Mouse (Mus musculus) embryo, embryonic 11 days (tissue): ENCODE data around the gene Usp39.

Experiments used
- DNase-seq: peaks from one replicate; pipeline ENCODE4 v3.0.0-alpha.2; 2015

Gene Usp39

DNA sequence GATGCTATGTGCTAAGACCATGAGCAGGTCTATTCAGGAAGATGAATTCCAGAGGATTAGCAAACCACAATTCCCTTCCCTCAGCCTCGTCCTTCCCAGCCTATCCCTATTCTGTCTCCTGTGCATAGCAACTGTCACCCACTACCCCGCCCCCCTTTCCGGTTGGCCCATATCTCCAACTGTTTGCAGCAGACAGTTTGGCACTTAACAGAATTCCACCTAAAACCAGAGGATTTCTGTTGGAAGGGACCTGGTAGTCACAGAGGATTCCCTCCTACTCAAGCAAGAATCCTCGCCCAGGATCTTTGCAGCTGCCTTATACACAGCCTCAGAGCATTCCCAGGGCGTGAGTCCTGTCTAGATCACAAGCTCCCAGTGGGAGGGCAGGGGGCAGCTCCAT lies 26.2 kb upstream of the Usp39 start:
- no peak for DNase-seq

DNA sequence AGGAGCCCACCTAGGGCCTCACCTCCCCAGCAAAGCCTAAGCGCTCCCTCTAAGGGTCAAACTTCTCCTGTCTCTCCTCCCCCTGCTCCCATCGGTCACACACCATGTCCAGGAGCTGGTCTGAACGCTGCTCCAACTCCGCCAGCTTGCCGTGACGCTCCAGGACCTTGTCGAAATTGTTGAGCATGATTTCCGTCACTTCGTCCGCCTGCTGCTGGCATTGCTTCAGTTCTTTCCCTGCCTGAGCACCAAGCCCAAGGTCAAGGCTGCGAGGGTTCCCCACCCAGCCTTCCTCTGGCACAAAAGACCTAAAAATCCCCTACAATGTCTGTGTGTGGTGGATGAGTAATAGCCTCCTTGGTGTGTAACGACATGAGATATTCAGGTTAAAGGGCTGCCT lies 25.1 kb upstream of the Usp39 start:
- DNase-seq: no peak

DNA sequence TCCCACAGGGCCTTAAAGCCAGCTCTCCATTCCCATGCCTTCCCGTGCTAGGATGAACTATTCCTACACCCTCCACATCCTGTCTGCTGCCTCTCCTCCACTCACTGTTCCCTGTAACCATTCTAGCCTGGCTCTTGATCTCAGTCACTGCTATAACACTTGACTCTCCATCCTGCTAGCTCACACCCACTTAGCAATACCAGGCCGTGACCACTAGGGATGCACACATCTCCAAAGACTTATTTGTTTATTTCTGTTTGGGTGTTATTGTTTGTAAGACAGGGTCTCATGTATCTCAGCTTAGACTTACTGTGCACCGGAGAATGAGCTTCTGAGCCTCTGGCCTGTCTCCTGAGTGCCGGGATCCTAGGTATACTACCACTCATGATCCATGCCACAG lies 24.6 kb upstream of the Usp39 start:
- DNase-seq: no peak

DNA sequence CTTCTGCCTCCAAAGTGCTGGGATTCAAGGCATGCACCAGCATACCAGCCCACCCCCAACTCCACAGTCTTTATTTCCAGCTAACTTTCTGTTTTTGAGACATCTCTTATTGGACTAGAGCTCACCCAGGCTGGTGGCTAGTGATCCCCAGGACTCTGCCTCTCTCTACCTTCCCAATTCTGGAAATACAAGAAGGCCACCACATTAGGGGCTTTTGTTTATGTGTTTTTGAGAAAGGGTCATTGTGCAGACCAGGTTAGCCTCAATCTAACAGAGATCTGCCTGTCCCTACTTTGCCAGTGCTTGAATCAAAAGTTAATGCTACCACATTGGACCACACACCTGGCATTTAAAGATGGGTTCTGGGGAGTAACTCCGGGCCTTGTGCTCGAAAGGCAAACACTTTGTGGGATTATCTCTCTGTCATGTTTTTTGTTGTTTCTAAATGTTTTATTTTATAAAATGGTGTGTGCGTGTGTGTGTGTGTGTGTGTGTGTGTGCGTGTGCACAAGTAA lies 22.5 kb upstream of the Usp39 start:
- DNase-seq: no peak

DNA sequence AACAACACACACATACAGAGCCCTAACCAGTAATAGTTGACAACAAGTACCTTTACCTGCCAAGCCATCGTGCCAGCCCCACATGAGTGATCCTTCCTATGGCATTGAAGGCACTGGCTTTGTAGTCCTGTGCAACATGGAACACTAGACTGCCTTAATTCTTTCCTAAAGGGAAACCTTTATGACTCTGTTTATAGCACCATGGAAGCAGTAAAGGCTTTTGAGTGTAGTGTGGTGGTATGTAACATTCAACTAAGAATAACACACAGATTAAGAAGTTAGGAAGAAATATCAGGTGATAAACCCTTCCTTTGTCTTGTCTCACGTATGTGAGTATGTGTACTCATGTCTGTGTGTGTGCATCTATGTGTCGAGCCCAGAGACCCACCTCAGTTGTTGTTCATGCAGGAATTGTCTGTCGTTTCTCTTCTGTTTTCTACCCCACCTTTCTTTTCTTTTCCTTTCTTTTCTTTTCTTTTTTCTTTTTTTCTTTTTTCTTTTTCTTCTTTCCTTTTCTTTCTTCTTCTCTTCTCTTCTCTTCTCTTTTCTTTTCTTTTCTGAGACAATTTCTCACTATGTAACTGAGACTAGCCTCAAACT lies 22.0 kb upstream of the Usp39 start, which contains the start of gene Rnf181:
Gene Rnf181 (minus strand): TSS at position 113 of the 600 bp plus-strand sequence.
- DNase-seq: no peak

DNA sequence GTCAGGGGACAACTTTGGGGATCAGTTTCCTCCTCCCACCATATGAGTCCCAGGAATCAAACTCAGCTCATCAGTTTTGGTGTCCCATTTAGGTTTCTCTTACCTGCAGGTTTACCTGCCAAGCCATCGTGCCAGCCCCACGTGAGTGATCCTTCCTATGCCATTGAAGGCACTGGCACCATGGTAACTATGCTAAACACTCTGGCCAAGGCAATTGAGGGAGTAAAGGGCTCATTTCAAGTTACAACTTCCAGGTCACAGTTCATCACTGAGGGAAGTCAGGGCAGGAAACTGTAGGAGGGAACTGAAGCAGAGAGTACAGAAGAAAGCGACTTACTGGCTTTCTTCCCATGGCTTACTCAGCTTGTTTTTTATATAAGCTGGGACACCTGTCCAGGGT lies 21.3 kb upstream of the Usp39 start:
- no peak for DNase-seq

DNA sequence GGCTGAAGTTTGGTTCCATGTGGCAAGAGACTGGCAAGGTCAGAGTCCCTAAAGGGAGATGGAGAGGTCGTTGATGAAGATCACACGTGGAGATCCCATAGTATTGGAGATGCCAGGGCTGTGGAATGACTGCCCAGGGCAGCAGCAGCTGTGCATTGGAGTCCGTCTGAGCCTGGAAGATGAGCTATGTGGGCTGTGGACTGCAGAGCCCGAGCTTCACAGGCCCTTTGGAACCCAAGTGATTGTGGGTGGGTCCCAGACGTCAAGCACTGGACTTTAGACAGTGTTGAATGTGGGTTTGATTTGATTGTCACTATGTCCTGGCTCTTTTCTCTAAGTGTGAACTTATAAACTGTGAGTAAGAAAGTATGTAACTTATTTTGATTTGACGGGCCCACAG lies 20.0 kb upstream of the Usp39 start:
- no peak for DNase-seq

DNA sequence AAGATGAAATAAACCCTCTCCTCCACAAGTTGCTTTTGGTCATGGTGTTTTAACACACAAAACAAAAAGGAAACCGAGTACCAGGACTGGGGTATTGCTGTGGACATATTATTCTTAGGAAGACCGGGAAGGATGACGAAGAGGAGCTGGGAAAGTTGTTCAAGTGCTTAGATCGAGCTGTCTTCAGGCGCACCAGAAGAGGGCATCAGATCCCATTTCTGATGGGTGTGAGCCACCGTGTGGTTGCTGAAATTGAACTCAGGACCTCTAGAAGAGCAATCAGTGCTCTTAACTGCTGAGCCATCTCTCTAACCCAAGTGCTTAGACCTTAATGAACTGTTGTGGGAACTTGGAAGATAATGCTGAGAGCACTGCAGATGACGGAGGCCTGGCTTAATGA lies 19.0 kb upstream of the Usp39 start:
- no peak for DNase-seq

DNA sequence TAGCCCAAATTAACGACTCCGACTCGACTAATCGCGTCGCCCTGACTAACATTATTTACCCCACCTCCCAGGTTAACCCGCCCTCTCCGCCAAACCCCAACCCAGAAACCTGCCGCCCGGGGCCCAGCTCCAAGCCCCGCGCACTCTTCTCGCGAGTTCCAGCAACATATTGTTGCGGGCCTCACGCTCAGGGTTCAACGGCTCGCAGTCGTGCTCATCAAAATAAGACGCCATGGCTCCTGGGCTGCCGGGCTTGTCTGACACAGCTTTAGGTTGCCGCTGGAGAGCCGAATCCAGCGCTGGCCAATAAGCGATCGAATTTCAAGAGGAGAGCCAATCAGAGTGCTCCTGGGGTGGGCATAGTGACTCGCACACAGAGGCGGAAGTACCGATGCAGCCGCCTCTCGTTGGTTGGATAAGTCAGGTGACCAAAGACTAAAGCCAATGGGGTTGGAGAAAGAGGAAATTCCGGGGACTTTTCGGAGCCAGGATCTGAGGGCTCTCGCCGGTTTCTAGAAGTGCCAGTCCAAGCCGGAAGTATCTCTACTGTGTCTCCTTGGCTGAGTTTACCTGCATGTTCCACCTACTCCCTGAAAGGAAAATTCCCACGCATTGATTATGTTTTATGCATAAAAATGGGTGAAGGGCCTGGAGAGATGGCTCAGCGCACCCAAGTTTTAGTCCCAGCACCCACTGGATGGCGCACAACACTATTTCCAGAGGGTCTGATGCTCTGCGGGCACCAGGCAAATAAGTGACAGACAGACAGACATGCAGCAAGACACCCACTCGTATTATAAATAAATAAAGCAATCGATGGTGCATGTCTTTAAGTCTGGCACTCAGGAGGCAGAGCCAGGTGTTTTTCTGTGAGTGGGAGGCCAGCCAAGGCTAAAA lies 17.4 kb upstream of the Usp39 start:
- DNase-seq: peak; percentile 97

DNA sequence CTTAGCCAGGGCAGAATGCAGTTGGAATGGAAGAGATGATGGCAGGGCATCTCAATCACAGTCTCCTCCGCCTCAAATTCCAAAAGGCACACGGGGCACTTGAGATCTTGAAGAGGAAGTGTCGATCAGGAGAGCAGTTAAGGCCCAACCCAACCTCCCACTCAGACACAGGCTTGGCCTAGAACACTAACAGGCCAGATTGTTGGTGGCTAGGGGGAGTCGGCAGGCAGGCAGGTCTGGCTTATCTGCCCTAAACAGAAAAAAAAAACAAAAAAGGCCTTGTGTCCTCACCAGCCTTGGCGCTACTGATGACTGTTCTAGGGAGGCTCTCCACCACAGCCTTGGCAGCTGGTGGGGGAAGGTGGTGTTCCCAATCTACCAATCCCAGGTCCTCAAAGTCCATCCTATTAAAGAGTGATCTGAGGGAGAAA lies 16.2 kb upstream of the Usp39 start:
- DNase-seq: no peak

DNA sequence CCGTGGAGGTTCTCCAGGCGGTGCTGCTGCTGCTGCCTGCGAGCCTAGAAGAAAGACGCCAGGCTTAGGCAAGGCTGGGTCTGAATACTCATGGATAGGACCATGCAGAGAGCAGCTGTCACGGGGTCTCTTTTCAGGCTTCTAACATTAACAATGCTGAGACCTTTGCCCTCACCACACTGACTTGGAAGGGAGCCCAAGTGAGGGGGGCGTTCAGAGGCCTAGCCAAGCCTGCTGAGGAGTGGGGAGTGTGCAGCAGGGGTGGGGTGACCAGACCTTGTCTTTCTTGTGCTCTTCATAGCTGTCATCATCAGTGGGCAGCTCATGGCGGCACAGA lies 15.6 kb upstream of the Usp39 start:
- no peak for DNase-seq

DNA sequence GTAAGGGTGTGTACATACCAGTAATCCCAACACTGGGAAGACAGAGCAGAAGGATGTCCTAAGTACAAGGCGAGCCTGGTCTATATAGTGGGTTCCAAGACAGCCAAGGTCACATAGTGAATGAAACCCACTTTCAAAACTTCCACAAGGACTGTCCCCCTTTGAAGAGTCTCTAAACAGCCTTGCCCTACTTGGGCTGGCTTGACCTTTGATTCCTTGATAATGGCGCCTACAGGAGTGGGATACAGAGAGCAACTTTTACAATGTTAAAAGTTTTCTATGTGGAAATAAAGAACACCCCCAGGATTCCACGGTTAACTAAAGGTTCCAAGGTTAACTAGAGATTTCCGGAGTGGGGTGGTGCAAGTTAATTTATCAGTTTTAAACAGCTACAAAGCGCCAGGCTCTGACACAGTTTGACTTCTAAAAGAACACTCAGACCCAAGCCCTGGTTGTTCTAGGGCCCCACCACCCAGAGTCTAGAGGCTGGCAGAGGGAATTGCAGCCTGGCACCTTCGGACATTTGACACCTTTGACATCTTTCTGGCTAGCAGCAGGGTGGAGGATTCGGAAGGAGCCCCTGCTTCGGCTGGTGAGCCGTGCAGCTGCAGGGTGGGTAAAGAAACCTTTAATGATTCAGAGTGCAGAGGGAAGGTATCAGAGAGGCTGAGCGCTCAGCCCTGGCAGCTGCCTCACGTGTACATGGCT lies 15.1 kb upstream of the Usp39 start:
- DNase-seq: no peak

DNA sequence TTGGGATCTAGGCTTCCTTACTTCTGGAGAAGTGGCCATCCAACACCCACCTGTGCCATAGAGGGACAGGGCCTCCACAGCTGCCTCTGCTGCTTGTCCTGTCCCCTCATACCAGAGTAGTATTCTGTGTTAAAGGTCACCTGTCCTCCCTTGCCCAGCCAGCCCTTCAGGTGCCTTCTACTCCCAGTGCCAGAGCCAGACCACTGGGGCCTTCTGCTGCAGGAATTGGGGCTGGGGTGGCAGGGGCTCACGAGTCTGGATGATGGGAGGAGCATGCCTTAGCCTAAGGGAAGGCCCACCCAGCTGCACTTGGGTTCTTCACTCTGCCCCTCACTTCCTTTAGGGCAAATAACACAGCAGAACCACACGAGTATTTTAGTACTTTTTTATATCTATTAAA lies 14.4 kb upstream of the Usp39 start:
- no peak for DNase-seq

DNA sequence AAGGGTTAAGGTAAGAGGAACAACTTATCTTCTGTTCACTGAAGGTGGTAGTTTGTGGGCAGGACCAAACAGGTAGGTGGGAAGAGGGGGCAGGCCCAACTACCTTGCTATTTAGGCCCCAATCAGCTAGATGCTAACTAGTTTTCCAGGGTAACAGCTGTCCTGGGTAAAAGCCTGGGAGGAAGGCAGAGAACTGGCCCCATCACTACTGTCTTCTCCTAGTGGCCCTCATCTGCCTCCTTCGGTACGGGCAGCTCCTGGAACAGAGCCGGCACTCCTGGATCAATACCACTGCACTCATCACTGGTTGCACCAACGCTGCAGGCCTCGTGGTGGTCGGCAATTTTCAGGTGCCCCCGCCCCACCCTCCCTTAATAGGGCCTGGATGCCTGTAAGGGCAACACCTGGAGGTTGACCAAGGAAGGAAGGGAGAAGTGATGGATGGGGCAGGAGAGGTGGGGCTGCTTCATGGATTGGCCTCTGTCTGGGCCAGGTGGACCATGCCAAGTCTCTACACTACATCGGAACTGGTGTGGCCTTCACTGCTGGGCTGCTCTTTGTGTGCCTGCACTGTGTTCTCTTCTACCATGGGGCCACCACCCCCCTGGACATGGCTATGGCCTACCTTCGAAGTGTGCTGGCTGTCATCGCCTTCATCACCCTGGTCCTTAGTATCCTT lies 13.2 kb upstream of the Usp39 start:
- no peak for DNase-seq

DNA sequence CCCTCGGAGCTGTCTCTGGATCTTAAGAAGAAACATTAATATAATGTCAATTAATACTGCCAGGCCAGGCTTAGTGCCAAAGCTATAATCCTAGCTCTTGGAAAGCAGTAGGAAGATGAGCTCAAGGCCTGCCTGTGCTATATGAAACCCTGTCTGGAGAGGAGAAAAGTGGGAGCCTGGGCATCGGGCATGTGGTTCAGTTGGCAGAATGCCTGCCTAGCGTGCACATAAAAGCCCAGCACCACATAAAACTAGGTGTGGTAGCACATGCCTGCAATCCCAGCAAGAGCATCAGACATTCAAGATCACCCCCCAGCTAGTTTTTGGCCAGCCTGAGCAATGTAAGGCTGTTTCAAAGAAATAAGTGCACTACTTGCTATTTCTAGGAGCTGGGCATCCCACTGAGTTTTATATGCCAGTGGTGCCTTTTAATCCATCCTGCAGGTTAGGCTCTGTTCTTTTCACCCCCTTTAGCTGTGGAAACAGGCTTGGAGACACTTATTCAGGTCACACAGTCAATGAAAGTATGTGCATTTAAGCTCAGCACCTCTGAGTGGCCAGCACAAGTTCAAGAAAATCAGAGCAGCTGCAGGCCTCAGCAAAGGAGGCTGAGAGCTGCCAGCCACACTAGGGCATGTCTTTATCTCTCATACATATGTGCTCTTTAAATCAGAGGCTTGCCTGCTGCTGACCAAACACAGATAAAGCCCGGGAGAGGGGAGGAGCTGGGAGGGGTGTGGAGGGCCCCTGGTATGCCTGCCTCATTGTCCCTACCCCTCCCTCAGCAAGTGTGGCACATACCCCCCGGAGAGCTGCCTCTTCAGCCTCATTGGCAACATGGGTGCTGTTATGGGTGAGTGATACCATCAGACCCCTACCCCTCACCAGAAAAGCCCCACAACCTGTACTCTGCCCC lies 12.4 kb upstream of the Usp39 start:
- no peak for DNase-seq

DNA sequence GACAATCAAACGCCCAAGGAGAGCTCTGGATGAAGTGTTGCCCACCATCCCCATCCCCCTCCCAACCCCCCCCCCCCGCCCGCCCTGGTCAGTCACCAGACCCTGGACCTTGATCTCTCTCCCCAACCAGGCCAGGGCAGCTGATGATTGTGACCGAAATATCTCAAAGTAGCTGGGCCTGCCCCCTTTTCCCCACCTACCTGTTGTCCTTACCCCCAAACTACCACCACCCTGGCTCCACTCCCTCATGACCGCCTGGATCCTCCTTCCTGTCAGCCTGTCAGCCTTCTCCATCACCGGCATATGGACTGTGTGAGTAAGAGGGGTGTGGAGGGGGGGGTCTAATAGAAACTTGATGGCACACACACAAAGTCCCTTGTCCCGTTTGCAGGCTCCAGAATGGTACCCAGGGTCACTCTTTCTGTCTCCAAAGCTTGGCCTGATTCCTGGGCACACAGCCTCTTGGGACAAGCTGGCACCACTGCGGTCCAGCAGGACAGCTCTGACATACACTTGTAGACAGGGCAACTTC lies 11.1 kb upstream of the Usp39 start:
- DNase-seq: no peak

DNA sequence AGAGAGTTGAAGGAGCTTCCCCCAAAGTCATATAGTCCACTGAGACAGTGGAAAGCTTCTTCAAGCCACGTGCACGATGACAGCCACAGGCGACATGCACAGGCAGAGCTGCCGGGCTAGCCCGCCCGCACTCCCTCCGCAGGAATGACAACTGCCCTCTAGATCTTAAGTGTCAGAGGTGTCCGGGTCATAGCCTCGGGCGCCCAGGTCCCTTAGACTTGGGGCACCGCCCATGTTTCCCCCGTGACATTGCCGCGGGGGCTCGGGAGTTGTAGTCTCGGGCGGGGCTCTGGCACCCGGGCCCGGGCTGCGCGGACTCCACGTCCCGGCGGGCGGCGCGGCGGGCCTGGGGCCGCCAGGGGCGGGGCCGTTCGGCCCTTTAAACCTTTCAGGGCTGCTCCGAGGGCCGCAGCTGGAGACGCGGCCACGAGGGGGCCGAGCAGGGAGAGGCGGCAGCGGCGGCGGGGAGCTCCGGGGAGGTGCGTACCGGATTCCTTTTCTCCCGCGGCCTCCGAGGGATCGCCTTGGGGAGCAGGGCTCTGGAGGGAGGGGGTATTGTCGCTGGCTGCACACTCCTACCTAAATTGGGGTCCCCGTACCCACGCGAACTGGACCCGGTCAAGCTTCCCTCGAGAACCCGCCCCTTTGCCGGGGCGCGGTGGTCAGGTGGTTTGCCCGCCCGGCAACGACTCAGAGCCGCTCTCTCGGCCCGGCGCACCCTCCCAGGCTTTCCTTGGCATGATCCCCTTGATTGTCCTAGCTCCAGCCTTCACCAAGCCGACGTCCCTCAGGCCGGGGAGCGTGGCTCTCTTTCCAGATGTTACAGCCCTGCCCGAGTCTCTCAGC lies 10.3 kb upstream of the Usp39 start, which contains the start of gene Tmem150a:
Gene Tmem150a (plus strand): TSS at position 382 of the 846 bp plus-strand sequence.
- DNase-seq: peak; percentile 92

DNA sequence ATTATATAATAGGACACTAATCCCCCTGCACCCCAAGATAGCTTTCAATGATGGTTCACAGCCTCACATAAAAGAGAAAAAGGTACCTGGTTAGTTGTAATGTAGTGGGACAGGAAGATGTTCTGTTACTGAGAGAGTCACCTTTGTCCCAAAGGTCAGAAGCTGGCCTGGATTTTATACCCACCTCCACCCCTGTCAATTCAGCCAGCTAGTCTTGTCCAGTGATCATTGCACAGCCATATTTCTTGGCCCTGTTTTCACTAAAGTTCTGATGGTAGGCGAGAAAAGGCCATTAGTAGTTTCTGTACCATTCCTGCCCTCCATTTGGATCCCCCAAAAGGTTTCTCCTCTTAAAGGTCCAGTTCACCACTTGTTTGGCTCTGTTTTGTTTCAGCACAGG lies 9.0 kb upstream of the Usp39 start:
- no peak for DNase-seq

DNA sequence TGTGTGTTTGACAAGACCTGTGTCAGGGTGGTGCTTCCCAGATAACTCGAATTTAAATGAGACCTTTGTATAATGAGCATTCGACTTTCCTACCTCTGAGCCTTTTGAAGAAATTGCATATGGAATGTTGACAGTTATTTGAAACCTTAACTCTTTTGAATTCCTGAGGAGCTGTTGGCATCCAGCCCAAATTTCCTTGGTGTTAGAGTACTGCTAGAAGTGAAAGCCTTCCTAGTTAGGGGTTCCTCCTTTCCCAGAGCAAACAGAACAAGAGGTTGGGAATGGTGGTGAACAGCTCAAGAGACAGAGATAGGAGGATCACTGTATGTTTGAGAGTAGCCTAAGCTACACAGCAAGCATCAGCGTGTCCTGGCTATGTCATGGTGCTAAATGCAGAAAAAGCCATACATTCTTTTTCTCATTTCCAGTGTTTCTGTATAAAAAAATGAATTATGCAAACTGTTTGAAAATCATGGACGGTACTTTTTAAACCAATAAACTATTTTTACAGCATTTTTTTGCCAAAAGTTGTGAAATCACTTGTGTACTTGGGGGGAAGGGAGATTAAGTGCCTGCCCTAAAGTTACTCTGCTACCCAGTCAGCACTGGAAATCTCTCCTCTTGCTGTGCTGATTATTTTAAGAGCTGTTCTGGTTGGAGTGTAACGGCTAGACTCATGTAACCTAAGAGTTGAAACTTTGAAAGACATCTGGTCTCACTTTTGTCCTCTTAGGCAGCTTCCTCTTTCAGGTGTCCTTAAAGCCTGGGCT lies 7.8 kb upstream of the Usp39 start:
- no peak for DNase-seq

DNA sequence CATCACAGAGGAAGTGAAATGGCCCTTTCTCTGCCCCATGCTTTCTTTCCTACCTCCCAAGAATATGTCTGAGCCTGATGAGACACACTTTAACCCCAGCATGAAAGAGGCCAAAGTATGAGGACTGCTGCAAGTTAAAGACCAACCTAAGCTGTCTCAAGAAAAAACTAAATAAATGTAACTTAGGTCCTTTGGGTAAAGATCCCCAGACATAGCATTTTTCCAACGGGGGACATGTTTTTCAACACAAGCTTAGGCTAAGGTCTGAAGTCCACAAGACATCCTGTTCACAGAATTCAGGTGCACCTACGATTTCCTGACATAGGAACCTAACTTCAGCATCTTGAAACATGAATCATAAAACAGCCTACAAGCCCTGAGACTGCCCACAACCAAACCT lies 5.2 kb upstream of the Usp39 start:
- no peak for DNase-seq
